Mouse (Mus musculus): ENCODE results near the gene Cys1. TPM values are rescaled to one million over a fixed set of nuclear protein-coding genes. Genes with fewer than 3 reads are reported as not detected.
"Not testable (repeated sequence)": the region's sequence is repeated elsewhere in the genome, so short reads cannot be mapped to it uniquely, and the experiment has no call there.

Cys1 gene
- total and polyA plus RNA-seq, 3 experiments: 2.4 to 5.6 (median 4.5) TPM

- no peak for DNase-seq
Observed at GRCm38 (mm10) chr12:24645901-24646300, 35.7 kb downstream of the Cys1 start.

GRCm38 (mm10) chr12:24644125-24644571 is 37.5 kb downstream of the Cys1 start:
- DNase-seq: no peak

GRCm38 (mm10) chr12:24642370-24642802 is 39.2 kb downstream of the Cys1 start:
- peak; percentile 84 for DNase-seq

GRCm38 (mm10) chr12:24638787-24639186 is 42.8 kb downstream of the Cys1 start:
- not testable (repeated sequence) for DNase-seq

GRCm38 (mm10) chr12:24634648-24635047 is 47.0 kb downstream of the Cys1 start:
- DNase-seq: no peak

GRCm38 (mm10) chr12:24634212-24634611 is 47.4 kb downstream of the Cys1 start:
- no peak for DNase-seq

GRCm38 (mm10) chr12:24633753-24634191 is 47.8 kb downstream of the Cys1 start:
- DNase-seq: no peak

- DNase-seq: no peak
Observed at GRCm38 (mm10) chr12:24632404-24632803, 49.2 kb downstream of the Cys1 start.

- DNase-seq: peak; percentile 54
Observed at GRCm38 (mm10) chr12:24630220-24630619, 51.4 kb downstream of the Cys1 start.

GRCm38 (mm10) chr12:24627215-24627614 is 54.4 kb downstream of the Cys1 start:
- no peak for DNase-seq

- no peak for DNase-seq
Observed at GRCm38 (mm10) chr12:24626401-24626800, 55.2 kb downstream of the Cys1 start.

- no peak for DNase-seq
Observed at GRCm38 (mm10) chr12:24623486-24624251, 57.9 kb downstream of the Cys1 start.

GRCm38 (mm10) chr12:24619436-24619835 is 62.2 kb downstream of the Cys1 start:
- DNase-seq: no peak

Other genes starting within 250 kb of the Cys1 start
- gene Taf1b, start 183.5 kb downstream of the Cys1 start, total RNA-seq (2021): 10 to 100 TPM; 11.7 to 15.0 TPM
- 3.4 and 3.5 TPM in 2 replicates for gene Taf1b, start 183.5 kb downstream of the Cys1 start, polyA plus RNA-seq (2012; rRNA removed)
- 1 to 10 TPM; 1.0 to 1.2 TPM for gene Grhl1, start 109.5 kb downstream of the Cys1 start, total RNA-seq (2021)
- 0.17 and 0.42 TPM in 2 replicates for gene Grhl1, start 109.5 kb downstream of the Cys1 start, polyA plus RNA-seq (2012; rRNA removed)
- 10 to 100 TPM; 10.4 to 13.5 TPM for gene Klf11, start 30.5 kb downstream of the Cys1 start, total RNA-seq (2021)
- gene Klf11, start 30.5 kb downstream of the Cys1 start, polyA plus RNA-seq (2012; rRNA removed): 8.3 and 9.1 TPM in 2 replicates
- gene Rrm2, start 26.4 kb upstream of the Cys1 start, total RNA-seq (2021): 1 to 10 TPM; 7.7 to 9.1 TPM
- gene Rrm2, start 26.4 kb upstream of the Cys1 start, polyA plus RNA-seq (2012; rRNA removed): 2.8 and 6.0 TPM in 2 replicates
- 10 to 100 TPM; 12.5 to 23.0 TPM for gene Mboat2, start 149.1 kb upstream of the Cys1 start, total RNA-seq (2021)
- gene Mboat2, start 149.1 kb upstream of the Cys1 start, polyA plus RNA-seq (2012; rRNA removed): 3.5 and 4.2 TPM in 2 replicates

Data from adrenal gland, adult 2 months (tissue).